Mouse (Mus musculus) 3T3-L1 (cell line): ENCODE results near the gene Gcc1.

Source experiments
- DNase-seq: peaks from one replicate; pipeline ENCODE4 v3.0.0-alpha.2; 2015; ENCODE audit warnings: low read depth, low spot score

The Gcc1 gene

DNA sequence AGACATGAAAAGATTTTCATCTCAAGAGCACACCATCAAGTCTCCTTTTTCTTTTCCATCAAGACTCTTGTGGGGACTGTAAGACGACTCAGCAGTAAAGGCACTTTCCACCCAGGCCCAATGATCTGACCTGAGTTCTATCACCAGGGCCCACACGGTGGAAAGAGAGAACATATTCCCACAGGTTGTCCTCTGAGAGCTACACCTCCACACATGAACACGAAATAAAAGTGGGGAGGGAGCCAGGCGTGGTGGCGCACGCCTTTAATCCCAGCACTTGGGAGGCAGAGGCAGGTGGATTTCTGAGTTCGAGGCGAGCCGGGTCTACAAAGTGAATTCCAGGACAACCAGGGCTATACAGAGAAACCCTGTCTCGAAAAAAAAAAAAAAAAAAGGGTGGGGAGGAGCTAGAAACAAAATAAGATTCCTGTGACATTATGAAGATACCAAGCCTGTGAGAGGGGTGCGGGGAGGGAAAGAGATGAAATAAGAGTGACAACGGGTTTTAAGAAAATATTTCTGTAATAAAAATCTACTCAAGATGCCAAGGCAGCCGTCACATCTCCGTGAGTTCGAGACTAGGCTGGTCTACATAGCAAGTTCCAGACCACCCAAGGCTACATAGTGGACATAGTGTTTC, 5.4 kb downstream of the Gcc1 start:
- peak; percentile 68 for DNase-seq

DNA sequence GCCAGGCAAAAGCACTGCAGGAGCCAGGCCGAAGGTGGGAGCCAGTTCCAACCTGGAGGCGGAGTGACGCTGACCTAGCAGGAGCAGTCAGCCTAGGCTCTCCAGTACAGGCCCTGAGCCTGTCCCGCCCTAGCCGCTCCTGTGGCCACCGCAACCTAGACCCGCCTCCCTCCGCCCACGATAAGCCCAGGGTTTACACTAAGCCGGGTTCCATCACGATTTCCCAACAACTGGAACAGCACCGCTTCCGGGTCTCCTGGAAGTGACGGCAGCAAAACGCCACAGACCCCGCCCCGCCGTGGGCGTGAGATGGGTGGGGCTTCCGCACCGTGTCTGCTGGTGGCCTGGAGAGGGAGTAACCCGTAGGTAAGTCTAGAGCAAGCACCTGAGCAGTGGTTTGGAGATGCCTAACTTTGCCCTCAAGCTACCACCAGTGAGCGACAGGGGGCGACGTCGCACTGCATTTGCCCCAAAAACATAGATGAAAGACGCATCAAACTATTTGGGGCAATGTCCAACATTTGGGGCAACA, 6.7 kb downstream of the Gcc1 start:
- peak; percentile 99 for DNase-seq

DNA sequence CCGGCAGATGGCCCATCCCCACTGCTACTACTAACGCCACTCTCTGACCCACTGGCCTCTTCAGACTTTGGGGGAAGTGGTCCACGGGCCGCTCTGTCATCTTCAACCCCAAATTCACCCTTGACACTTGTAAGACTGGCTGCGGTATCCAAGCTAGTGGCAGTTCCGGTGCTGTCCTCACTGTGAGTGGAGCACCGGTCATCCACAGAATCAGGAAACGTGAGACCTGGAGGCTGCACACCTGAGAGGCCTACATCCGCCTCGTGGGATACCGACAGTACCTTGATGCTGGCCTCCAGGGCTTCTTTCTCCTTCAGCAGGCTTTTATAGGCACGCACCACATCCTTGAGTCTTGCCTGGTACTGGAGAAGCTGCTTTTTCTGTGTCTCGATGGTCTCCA, 7.3 kb downstream of the Gcc1 start:
- DNase-seq: peak; percentile 38

DNA sequence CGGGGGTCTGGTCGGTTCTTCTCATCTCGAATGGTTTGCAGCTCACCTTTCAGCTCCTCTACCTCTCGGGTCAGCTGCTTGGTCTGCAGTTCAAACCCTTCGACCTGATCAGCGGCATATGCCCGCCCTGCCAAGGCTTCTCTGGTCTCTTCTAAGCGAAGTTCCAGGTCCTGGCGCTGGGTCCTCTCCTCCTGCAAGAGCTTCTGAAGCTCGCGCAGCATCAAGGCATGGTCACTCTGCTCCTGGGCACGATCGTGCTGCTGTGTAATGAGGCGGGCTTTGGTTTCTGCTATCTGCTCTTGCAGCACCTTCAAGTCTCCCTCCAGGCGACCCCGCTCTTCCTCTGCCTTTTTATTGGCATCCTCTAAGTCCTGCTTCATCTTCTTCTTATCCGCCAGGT, 7.8 kb downstream of the Gcc1 start:
- no peak for DNase-seq

DNA sequence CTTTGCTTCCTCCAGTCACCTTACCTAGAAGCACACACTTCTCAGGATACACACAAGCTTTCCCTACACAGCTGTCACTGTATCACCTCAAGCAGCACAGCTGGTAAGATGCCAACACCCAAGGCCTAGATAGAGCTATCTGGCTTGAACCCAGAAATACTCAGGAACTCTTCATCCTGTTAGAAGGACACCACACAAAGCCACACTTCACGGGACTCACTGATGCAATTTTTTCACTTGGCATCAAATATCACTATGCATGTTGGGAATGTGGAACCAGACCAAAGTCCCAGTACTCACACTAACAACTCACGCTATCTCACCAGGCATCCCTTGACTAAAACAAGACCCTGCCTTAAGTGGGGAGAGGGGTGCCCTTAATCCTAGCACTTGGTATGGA, 8.5 kb downstream of the Gcc1 start:
- DNase-seq: peak; percentile 65

DNA sequence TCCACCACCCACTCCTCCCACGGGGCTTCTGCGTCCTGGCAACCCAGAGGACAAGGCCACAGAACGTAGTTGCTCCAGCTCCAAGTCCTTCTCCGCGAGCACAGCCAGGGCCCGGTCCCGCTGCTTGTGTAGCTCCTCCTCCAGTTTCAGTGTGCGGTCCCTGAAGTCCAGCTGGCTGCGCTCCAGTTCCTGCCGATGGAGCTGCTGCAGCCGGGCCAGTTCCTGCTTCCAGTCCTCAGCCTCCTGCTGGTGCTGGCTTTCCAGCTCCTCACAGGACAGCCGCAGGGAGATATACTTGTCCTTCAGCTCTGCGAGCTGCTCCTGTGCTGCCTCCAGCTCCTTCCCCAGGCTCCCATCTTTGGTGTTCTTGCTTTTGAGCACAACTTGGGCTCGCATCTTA, 9.7 kb downstream of the Gcc1 start:
- no peak for DNase-seq

DNA sequence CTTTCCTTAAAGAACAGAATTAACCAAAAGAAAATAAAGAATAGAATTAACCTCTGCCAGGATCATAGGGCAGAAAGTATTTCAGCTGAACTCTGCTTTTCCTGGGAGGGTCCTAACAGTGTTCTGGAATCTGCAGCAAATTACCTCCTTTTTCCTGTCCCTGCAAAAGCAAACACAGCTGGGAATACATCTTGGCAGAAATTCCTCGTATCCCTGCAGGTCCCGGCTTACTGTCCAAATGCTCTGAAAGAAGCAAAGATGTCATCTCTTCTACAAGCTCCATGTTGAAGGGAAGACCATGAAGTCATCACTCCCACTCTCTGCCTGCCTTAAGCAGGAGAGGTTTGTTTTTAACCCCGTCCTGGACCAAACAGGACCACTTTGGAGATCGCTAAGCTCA, 11.2 kb downstream of the Gcc1 start:
- DNase-seq: no peak

DNA sequence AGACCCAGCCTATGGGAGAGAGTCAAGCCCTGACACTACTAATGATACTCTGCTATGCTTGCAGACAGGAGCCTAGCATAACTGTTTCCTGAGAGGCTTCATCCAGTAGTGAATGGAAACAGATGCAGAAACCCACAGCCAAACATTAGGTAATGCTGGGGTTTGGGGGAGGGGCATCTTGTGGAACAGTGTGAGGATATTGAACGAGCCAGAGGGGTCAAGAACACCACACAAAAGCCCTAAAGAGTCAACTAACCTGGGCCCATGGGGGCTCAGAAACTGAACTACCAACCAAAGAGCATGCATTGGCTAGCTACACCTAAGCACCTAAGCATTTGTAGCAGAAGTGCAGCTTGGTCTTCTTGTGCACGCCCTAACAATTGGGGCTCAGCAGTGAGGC, 17.0 kb downstream of the Gcc1 start:
- no peak for DNase-seq

DNA sequence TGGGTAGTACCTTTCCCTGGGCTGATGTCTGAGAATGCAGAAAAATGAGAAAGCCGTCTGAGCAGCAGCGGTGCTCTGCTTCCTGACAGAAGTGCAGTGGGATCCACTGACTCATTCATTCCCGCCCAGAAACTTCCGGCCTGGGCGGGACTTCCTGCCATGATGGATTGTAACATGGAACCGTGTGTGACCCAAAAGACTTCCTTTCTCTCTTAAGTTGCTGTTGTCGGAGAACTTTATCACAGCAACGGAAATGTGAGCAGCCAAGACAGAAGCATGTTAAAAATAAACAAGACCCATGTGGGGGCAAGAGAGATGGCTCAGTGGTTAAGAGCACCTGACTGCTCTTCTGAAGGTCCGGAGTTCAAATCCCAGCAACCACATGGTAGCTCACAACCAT, 18.1 kb downstream of the Gcc1 start:
- peak; percentile 12 for DNase-seq

DNA sequence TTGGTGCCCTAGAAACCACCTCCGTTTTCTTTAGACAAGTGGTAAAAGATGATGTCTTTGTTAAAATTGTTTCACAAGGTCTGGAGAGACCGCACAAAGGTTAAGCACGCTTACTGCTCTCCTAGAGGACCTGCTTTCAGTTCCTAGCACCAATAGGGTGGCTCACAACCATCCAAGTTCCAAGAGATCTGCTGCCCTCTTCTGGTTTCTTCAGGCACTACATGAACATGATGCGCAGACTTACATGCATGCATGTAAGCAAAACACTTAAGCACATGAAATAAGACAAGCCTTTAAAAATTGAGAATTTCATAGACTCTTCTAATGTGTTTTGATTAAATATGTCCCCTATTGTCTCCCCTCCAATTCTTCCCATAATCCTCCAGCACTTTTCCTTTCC, 28.4 kb downstream of the Gcc1 start:
- peak; percentile 27 for DNase-seq

DNA sequence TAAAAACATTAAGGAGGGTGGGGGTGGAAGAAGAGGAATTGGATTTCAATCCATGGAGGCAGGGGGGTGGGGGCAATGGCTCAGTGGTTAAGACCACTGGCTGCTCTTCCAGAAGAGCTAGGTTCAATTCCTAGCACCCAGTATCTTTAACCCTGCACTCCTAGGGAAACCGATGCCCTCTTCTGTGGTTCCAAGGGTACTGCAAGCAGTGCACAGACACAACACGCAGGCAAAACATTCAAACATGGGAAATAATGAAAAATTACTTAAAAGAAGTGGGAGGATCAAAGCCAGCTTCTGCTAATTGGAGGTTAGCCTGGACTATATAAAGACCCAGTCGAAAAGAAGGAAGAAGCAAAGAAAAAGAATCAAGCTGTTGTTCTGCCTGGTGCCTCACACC, 29.5 kb downstream of the Gcc1 start:
- no peak for DNase-seq

DNA sequence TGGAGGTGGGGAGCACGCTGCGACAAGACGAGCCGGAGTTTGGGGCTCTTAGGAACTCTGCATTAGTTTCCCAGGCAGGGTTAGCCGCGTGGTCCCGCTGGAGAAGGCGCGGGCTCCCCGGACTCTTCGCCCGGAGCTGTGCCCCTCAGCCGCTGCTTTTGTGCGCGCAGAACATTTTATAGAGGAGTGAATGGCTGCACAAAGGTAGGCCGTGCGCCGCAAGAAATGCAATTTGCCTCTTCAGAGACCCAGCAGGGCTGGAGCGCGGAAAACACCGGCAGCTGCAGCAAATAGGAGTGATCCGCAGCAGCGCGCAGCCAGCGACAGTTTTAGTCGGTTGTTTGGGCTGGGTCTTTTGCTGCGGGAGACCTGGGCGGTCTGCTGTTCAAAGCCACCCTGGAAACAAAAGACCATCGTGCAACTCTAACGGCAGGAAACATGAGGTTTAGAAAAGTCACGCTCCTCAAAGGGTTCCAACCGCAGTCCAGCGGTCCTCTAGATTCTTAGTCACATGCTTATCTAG, 30.4 kb downstream of the Gcc1 start, which contains the start of gene Zfp800:
TSS of gene Zfp800 (minus strand) at position 325 of the 523 bp plus-strand sequence.
- no peak for DNase-seq

DNA sequence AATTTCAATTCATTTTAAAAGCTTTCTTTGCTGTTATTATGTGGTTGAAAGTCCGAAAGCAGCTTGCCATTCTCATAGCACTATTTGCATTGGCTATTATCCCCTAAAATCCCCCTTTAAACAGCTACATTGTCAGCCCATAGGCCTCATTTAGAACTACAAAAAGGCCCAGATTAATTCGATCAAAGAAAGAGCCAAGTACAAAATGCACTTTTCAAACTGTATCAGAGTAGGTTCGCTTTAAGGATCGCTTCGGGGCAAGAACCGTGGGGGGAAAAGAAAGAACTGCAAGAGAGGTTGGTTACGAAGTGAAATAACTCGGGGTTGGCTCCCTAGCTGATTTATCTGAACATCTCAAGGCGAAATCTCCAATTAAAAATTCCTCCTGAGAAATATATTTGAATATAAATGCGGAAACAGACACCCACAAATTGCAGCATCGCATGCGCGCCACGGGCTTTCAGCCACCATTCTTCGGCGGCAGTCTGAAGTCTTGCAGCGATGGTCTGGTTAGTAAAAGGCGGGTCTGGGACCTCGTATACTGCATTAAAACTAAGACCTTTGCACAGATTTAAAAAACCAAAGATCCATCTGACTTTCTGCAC, 31.2 kb downstream of the Gcc1 start:
- no peak for DNase-seq

DNA sequence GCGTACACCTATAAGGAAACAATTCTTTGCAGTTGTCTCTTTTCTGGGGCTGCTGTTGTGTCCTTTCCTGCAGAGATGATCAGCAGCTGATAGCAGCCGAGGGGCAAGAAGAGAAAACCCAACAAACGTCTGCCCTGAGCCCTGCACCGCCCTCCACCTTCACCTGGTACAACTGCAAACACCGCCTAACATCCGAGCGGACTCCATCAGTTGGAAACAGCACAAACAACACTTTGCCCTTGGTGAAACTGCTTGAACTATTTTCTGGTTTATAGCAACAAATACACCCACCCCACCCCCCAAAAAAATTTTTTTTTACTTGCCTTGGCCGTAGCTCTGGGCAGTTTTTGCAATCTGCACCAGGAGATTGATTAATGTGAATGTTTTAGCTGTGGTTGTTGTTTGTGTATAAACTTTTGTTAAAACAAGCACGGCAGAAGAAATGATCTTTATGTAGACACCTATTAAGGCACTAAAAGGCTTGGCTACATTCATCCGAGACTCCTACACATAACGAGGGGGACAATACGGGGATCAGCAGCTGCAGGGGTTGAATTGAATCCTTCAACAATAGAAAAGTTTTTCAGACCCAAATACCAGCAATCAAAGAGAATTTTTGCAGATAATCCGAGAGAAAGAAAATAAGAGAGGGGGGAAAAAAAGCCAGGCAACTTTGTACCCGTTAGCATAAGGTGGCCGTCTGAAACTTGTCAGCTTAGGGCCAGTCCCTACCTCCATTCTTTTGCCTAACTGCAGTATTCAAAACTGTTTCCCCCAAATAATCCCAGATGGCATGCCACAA, 31.9 kb downstream of the Gcc1 start:
- no peak for DNase-seq

DNA sequence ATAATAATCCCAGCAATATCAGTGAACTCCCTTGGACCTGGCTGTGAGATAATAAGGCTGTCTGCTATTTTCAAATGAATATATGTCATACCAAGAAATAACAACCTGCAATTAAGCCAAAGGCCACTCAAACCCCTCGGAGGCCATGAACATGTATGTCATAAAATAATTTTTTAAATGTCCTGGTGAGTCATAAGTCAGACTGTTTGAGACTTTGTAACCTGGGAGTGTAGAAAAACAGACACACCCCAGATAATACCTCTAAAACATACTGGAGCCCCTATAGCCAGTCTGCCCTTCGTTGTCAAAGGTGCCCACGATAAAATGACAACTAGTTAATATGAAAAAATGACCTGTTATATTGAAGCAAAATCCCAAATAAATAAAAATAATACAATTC, 39.2 kb downstream of the Gcc1 start:
- DNase-seq: no peak

DNA sequence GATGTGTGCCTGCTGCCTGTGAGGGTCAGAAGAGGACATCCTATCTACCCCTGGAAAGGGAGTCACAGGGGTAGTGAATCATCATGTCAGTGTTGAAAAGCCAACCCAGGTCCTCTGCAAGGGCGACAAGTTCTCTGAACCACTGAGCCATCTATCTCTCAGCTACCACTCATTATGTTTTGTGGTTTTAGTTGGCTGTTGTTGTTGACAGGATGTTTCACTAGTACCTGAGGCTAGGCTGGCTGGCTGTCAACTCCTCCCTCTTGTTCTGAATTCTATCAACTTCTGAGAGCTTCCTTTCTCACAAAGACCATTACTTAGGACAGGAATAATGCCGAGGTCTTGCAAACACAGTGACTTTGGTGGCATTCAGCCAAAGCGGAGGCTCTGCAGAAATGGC, 43.0 kb downstream of the Gcc1 start:
- no peak for DNase-seq

DNA sequence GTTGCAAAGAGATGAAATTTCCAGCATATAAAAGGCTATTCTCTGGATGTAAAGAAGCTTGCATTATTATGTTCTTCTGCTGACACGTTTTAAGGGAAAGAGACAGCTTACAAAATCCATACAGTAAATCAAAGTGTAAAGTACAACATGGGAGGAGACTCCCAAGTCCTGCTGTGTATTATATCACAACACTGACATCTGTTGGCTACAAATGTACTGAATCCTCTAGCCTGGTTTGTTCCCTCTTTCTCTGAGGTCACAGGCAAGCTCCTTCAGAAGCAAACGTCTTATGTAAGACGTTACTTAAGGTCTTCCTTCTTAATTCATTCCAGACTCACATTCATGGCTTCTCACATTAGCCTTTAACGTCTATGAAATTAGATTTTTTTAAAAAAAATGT, 46.2 kb downstream of the Gcc1 start:
- peak; percentile 24 for DNase-seq

DNA sequence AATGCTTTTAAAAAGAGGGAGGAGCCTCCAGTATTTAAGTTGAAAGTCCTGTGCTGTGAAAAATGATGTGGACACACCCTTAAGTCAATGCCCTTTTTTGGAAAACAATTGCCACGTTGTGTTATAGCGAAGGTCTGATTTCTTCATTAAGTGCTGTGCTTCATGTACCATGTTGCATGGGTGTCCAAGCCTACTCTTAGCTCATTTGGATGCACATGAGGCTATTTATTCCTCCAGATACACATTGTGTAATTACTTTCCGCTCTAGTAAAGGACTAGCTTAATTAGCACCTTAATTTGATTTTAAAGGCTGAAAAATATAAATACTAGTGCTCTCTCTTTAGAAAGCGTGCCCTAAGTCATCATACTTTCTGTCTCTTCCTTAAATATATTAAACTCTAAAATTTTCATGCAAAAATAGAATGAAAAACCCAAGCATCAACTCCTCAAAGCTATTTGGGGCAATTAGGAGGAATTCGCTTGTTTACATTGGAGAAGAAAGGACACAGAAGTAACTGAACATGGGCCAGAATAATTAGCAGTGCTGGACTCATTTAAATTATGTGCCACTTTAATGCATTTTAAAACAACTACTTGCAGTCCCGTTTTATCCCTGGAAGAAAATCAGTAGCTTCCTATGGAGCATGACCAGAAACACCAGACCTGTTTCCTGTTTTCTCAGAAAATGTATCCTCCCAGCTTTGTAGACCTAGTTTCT, 58.1 kb downstream of the Gcc1 start:
- DNase-seq: no peak

DNA sequence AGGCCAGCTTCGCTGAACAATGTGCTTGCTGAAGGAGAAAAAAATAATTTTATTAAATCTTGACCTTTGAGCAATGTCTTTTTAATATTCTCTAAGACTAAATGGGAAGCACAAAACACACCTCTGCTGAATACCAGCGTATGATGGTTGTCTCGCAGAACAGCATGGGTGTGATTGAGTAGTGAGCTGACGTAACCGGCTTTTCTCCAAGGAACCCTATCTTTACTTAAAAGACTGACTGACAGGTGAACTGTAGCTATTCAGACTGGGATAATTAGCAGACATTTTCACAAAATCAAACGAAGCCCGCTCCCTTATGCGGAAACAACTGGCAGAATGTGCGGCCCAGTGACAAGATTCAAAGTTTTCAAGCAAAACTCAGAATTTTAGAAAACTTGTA, 60.6 kb downstream of the Gcc1 start:
- no peak for DNase-seq
